Mouse (Mus musculus): Measurements from ENCODE around the gene Gramd1c. TPM values are rescaled to one million over a fixed set of nuclear protein-coding genes. Genes with fewer than 3 reads are reported as not detected.

The Gramd1c gene
- polyA plus RNA-seq, 1 experiment from 2014 or later, result 3.1 TPM

- Histone ChIP-seq H3K36me3 (ENCODE audit: control insufficient read depth, insufficient read depth, low read length) (no peaks in the 10 kb centered on the region), H3K9me3 (ENCODE audit: control insufficient read depth, low read length) (no peaks in the 10 kb centered on the region)
These were observed 1.8 kb downstream of the Gramd1c start for GRCm38 (mm10) chr16:44061341-44061740.

DNA sequence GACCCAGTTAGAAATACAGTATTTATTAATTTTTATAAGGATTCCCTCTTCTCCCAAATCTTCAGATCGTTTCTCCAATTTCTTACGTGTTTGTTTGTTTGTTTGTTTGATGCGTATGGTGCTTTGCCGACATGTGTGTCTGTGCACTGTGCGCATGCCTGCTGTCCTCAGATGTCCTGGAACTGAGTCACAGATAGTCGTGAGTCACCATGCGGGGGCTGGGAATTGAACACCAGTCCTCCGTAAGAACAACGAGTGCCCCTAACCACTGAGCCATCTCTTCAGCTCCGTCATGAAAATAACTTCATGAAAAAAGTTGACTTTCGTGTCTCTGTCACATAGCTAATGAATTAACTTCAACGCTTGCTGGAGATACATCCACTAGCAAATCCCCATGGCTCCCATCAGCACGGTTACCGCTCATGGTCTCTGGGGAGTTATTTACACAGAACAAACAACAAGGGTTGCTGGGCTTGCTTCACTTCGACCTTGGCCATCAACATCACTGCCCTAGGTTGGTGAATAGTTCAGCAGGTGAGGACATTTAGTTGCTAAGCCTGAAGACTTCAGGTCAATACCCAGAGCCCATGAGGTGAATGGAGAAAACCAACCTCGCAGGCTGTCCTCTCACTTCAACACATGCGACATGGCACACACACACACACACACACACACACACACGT lies 2.4 kb downstream of the Gramd1c start:
- no peaks in the 10 kb centered on the region for H3K9me3 ChIP-seq (ENCODE audit: control insufficient read depth, low read length)
- H3K27ac ChIP-seq (ENCODE audit: low read depth, low read length), result no peak overlapping the region
- no peaks in the 10 kb centered on the region for H3K27me3 ChIP-seq (replicated peaks; ENCODE audit: control insufficient read depth, insufficient read depth, low read length)
- WGBS, result 94% methylated on average over 18 of the region's 18 CpGs
- no peak for ATAC-seq
- no peak overlapping the region for H3K4me2 ChIP-seq (ENCODE audit: low read length)
- H3K4me1 ChIP-seq (ENCODE audit: control insufficient read depth, insufficient read depth, low read depth, low read length), result no peaks in the 10 kb centered on the region
- no peak overlapping the region for H3K9ac ChIP-seq (ENCODE audit: low read depth, low read length)
- H3K36me3 ChIP-seq (ENCODE audit: control insufficient read depth, insufficient read depth, low read length), result no peaks in the 10 kb centered on the region
- no peak overlapping the region for H3K4me3 ChIP-seq (ENCODE audit: low read length)

More at GRCm38 (mm10) chr16:44061341-44061740, 1.8 kb downstream of the Gramd1c start:
- H3K27me3 ChIP-seq (replicated peaks; ENCODE audit: control insufficient read depth, insufficient read depth, low read length), result no peaks in the 10 kb centered on the region
- H3K4me2 ChIP-seq (ENCODE audit: low read length), result no peak overlapping the region
- whole genome bisulfite sequencing, result 93% methylated on average over 15 of the region's 15 CpGs
- no peak for ATAC-seq
- H3K4me3 ChIP-seq (ENCODE audit: low read length), result no peak overlapping the region
- no peaks in the 10 kb centered on the region for H3K4me1 ChIP-seq (ENCODE audit: control insufficient read depth, insufficient read depth, low read depth, low read length)
- no peak overlapping the region for H3K27ac ChIP-seq (ENCODE audit: low read depth, low read length)
- H3K9ac ChIP-seq (ENCODE audit: low read depth, low read length), result no peak overlapping the region

GRCm38 (mm10) chr16:44058745-44059144 lies 4.4 kb downstream of the Gramd1c start:
- 26% methylated on average over 10 of the region's 10 CpGs for WGBS
- H3K27me3 ChIP-seq (replicated peaks; ENCODE audit: control insufficient read depth, insufficient read depth, low read length), result no peaks in the 10 kb centered on the region
- no peak overlapping the region for H3K27ac ChIP-seq (ENCODE audit: low read depth, low read length)
- no peak overlapping the region for H3K4me3 ChIP-seq (ENCODE audit: low read length)
- H3K9me3 ChIP-seq (ENCODE audit: control insufficient read depth, low read length), result no peaks in the 10 kb centered on the region
- peak; percentile 51; the same call in 1 of the 2 replicates for ATAC-seq
- no peaks in the 10 kb centered on the region for H3K4me1 ChIP-seq (ENCODE audit: control insufficient read depth, insufficient read depth, low read depth, low read length)
- H3K9ac ChIP-seq (ENCODE audit: low read depth, low read length), result no peak overlapping the region
- H3K4me2 ChIP-seq (ENCODE audit: low read length), result no peak overlapping the region
- H3K36me3 ChIP-seq (ENCODE audit: control insufficient read depth, insufficient read depth, low read length), result no peaks in the 10 kb centered on the region

DNA sequence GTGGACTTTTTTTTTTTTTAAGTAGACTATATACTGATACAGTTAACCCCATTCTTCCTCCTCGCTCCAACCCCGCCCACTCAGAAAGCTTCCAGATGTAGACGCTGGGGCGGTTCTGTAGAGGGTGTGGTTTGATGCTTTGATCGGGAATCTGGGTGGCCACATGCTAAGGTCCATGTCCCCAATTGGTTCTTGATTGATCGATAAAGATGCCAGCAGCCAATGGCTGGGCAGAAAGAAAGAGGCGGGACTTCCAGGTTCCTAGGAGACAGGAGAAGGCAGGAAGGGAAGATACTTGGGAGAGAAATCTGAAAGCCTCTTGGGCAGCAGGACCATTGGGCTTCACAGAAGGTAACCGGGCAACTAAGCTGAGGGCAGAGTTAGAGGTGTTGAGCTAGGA lies 7.4 kb downstream of the Gramd1c start:
- ATAC-seq, result 0 out of 2 replicates have a peak, but pooled peaks have one; percentile 27
- Histone ChIP-seq H3K9ac (ENCODE audit: low read depth, low read length) (no peak overlapping the region), H3K4me3 (ENCODE audit: low read length) (no peak overlapping the region), H3K9me3 (ENCODE audit: control insufficient read depth, low read length) (no peaks in the 10 kb centered on the region), H3K27ac (ENCODE audit: low read depth, low read length) (no peak overlapping the region), H3K4me1 (ENCODE audit: control insufficient read depth, insufficient read depth, low read depth, low read length) (no peaks in the 10 kb centered on the region), H3K4me2 (ENCODE audit: low read length) (no peak overlapping the region), H3K36me3 (ENCODE audit: control insufficient read depth, insufficient read depth, low read length) (no peaks in the 10 kb centered on the region), H3K27me3 (replicated peaks; ENCODE audit: control insufficient read depth, insufficient read depth, low read length) (no peaks in the 10 kb centered on the region)
- WGBS, result 62% methylated on average over 8 of the region's 8 CpGs

- Histone ChIP-seq H3K9me3 (ENCODE audit: control insufficient read depth, low read length) (no peaks in the 10 kb centered on the region), H3K27ac (ENCODE audit: low read depth, low read length) (no peak overlapping the region), H3K4me2 (ENCODE audit: low read length) (no peak overlapping the region), H3K9ac (ENCODE audit: low read depth, low read length) (no peak overlapping the region), H3K36me3 (ENCODE audit: control insufficient read depth, insufficient read depth, low read length) (no peaks in the 10 kb centered on the region), H3K4me1 (ENCODE audit: control insufficient read depth, insufficient read depth, low read depth, low read length) (no peaks in the 10 kb centered on the region), H3K4me3 (ENCODE audit: low read length) (no peak overlapping the region), H3K27me3 (replicated peaks; ENCODE audit: control insufficient read depth, insufficient read depth, low read length) (no peaks in the 10 kb centered on the region)
- no peak for ATAC-seq
- 84% methylated on average over 6 of the region's 6 CpGs for WGBS
These were observed 9.9 kb downstream of the Gramd1c start for GRCm38 (mm10) chr16:44053265-44053664.

DNA sequence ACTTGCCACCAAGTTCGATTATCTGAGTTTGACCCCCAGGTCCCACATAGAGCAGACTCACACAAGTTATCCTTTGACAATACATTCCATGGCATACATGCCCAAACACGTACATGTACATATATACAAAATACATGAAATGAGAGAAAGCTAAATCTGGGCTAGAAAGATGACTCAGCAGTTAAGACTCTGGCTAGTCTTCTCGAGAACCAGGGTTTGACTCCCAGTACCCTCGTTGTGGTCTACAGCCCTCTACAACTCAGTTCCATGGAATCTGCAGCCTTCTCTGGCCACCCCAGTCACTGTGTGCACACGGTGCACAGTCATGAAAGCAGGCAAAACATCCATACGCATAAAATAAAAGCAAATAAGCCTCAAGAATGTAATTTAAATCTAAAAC lies 10.8 kb downstream of the Gramd1c start:
- Histone ChIP-seq H3K9ac (ENCODE audit: low read depth, low read length) (no peak overlapping the region), H3K36me3 (ENCODE audit: control insufficient read depth, insufficient read depth, low read length) (no peaks in the 10 kb centered on the region), H3K4me3 (ENCODE audit: low read length) (no peak overlapping the region), H3K27me3 (replicated peaks; ENCODE audit: control insufficient read depth, insufficient read depth, low read length) (no peaks in the 10 kb centered on the region), H3K4me2 (ENCODE audit: low read length) (no peak overlapping the region), H3K4me1 (ENCODE audit: control insufficient read depth, insufficient read depth, low read depth, low read length) (no peaks in the 10 kb centered on the region), H3K9me3 (ENCODE audit: control insufficient read depth, low read length) (no peaks in the 10 kb centered on the region), H3K27ac (ENCODE audit: low read depth, low read length) (no peak overlapping the region)
- no peak for ATAC-seq
- WGBS, result 89% methylated on average over 6 of the region's 6 CpGs

GRCm38 (mm10) chr16:44050139-44050538 lies 13.0 kb downstream of the Gramd1c start:
- Histone ChIP-seq H3K4me1 (ENCODE audit: control insufficient read depth, insufficient read depth, low read depth, low read length) (no peaks in the 10 kb centered on the region), H3K9me3 (ENCODE audit: control insufficient read depth, low read length) (no peaks in the 10 kb centered on the region), H3K27ac (ENCODE audit: low read depth, low read length) (no peak overlapping the region), H3K27me3 (replicated peaks; ENCODE audit: control insufficient read depth, insufficient read depth, low read length) (no peaks in the 10 kb centered on the region), H3K9ac (ENCODE audit: low read depth, low read length) (no peak overlapping the region), H3K36me3 (ENCODE audit: control insufficient read depth, insufficient read depth, low read length) (no peaks in the 10 kb centered on the region), H3K4me3 (ENCODE audit: low read length) (no peak overlapping the region), H3K4me2 (ENCODE audit: low read length) (no peak overlapping the region)
- ATAC-seq, result no peak
- 78% methylated on average over 5 of the region's 5 CpGs for WGBS

DNA sequence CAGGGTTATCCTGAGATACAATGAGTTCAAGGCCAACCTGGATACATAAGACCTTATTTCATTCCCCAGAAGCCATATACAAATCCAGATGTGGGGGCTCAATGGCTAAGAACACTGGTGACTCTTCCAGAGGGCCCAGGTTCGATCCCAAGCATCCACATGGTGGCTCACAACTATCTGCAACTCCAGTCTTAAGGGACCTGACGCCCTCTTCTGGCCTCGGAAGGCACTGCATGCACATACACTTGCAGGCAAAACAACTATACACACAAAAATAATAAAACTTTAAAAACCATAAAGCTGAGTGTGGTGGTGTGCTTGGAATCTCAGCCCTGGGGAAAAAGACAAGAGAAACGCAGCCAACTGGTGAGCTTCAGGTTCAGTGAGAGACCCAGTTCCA lies 24.0 kb downstream of the Gramd1c start:
- H3K36me3 ChIP-seq (ENCODE audit: control insufficient read depth, insufficient read depth, low read length), result no peaks in the 10 kb centered on the region
- H3K27me3 ChIP-seq (replicated peaks; ENCODE audit: control insufficient read depth, insufficient read depth, low read length), result no peaks in the 10 kb centered on the region
- ATAC-seq, result no peak
- H3K4me1 ChIP-seq (ENCODE audit: control insufficient read depth, insufficient read depth, low read depth, low read length), result no peaks in the 10 kb centered on the region
- no peak overlapping the region for H3K4me2 ChIP-seq (ENCODE audit: low read length)
- no peak overlapping the region for H3K9ac ChIP-seq (ENCODE audit: low read depth, low read length)
- H3K4me3 ChIP-seq (ENCODE audit: low read length), result no peak overlapping the region
- H3K9me3 ChIP-seq (ENCODE audit: control insufficient read depth, low read length), result no peaks in the 10 kb centered on the region
- 85% methylated on average over 4 of the region's 4 CpGs for WGBS
- H3K27ac ChIP-seq (ENCODE audit: low read depth, low read length), result no peak overlapping the region

DNA sequence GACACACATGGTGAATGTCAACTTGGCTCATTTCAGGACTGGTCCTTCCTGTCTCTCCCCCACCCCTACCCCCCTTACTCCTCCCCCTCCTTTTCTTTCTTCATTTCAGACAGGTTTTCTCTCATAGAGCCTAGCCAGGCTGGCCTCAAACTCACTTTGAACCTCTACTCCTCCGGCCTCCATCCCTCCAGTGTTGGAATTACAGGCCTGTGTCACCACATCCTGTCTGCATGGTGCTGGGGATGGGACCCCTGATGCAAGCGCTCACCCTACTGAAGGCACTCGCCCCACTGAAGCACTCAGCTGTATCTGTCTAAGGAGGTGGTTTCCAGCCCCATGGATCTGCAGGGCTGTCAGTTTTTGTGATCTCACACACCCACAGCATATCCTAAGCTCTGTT lies 27.9 kb downstream of the Gramd1c start:
- no peaks in the 10 kb centered on the region for H3K36me3 ChIP-seq (ENCODE audit: control insufficient read depth, insufficient read depth, low read length)
- no peaks in the 10 kb centered on the region for H3K4me1 ChIP-seq (ENCODE audit: control insufficient read depth, insufficient read depth, low read depth, low read length)
- ATAC-seq, result no peak
- no peak overlapping the region for H3K9ac ChIP-seq (ENCODE audit: low read depth, low read length)
- no peaks in the 10 kb centered on the region for H3K27me3 ChIP-seq (replicated peaks; ENCODE audit: control insufficient read depth, insufficient read depth, low read length)
- 84% methylated on average over 3 of the region's 3 CpGs for WGBS
- no peak overlapping the region for H3K27ac ChIP-seq (ENCODE audit: low read depth, low read length)
- no peak overlapping the region for H3K4me2 ChIP-seq (ENCODE audit: low read length)
- H3K9me3 ChIP-seq (ENCODE audit: control insufficient read depth, low read length), result no peaks in the 10 kb centered on the region
- no peak overlapping the region for H3K4me3 ChIP-seq (ENCODE audit: low read length)
